Mouse (Mus musculus): ENCODE data around the gene Tmeff2. TPM values are rescaled to one million over a fixed set of nuclear protein-coding genes. Genes with fewer than 3 reads are reported as not detected.

Tmeff2 gene
- polyA plus RNA-seq, 1 experiment from 2014 or later: 13.2 TPM

DNA sequence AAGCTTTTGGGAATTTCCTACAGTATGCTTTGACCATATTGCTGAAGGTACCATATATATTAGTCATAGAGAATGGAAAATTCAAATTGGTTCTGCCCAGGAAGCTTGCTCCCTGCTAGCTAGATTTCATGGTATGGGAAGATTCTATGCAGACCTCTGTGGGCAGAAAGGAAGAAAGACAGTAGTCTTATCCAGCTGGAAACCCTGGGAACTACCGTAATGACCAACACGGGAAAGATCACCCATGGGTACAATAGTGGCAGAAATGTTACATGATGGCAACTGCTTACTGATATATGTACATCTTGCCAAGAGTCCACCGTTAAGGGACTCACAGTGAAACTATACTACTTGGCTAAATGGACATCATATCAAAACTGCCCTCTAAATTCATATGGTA lies 189.4 kb downstream of the Tmeff2 start:
- Histone ChIP-seq H3K4me3 (replicated peaks) (no peak overlapping the region), H3K27ac (no peak overlapping the region), H3K4me1 (replicated peaks) (no peaks in the 10 kb centered on the region), H3K9me3 (no peaks in the 10 kb centered on the region), H3K27me3 (replicated peaks) (no peaks in the 10 kb centered on the region), H3K36me3 (no peaks in the 10 kb centered on the region), H3K9ac (no peak overlapping the region), H3K4me2 (replicated peaks) (no peak overlapping the region)
- 91% methylated on average over 3 of the region's 3 CpGs for WGBS
- no peak for ATAC-seq

DNA sequence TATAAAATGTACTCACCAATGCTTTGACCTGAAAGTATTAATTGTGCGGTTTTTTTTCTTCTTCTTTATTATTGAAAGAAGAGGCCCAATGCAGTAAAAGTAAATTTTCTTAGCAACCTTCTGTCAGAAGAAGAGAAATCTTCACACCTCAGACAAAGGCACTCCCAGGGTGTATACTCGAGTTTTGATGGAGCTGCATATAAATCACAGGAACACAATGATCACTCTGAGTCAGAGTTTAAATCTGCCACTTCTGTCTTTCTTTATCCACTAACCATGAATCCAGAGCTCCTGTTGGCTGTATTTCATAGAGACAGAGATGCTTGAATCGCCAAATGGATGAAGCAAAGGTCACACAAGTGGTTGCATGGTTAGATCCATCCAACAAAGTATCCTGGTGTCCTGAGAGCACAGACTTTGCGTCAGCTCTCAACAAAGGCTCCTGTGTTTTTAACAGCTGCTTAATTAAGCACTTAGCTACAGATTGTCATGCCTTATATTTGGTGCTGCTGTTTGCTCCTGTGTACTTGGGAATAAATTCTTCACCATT lies 189.8 kb downstream of the Tmeff2 start:
- Histone ChIP-seq H3K27ac (no peak overlapping the region), H3K9ac (no peak overlapping the region), H3K4me1 (replicated peaks) (no peaks in the 10 kb centered on the region), H3K4me3 (replicated peaks) (no peak overlapping the region), H3K4me2 (replicated peaks) (no peak overlapping the region), H3K27me3 (replicated peaks) (no peaks in the 10 kb centered on the region), H3K36me3 (no peaks in the 10 kb centered on the region), H3K9me3 (no peaks in the 10 kb centered on the region)
- 72% methylated on average over 4 of the region's 4 CpGs for WGBS
- ATAC-seq: no peak

DNA sequence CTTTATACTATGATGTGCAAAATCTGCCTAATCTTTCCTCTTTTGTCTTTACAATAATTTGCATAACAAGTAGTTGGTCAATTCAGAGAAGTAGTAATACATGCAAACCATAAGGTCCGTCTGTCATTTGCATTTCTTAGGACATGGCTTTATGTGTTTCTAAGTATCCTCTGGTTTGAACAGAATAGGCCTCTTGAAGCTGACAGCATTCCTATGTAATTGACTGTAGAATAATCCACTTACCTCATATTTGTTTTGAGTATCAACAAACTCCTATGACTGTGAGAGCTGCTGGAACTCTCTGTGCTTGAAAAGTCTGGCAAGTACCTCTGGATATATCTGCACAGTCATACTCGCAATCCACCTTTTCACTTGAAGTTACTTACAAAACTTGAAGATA lies 194.3 kb downstream of the Tmeff2 start:
- Histone ChIP-seq H3K27ac (no peak overlapping the region), H3K9ac (no peak overlapping the region), H3K4me1 (replicated peaks) (no peaks in the 10 kb centered on the region), H3K4me2 (replicated peaks) (no peak overlapping the region), H3K4me3 (replicated peaks) (no peak overlapping the region), H3K36me3 (no peaks in the 10 kb centered on the region), H3K9me3 (no peaks in the 10 kb centered on the region), H3K27me3 (replicated peaks) (no peaks in the 10 kb centered on the region)
- WGBS: 79% methylated on average over 2 of the region's 2 CpGs
- no peak for ATAC-seq

DNA sequence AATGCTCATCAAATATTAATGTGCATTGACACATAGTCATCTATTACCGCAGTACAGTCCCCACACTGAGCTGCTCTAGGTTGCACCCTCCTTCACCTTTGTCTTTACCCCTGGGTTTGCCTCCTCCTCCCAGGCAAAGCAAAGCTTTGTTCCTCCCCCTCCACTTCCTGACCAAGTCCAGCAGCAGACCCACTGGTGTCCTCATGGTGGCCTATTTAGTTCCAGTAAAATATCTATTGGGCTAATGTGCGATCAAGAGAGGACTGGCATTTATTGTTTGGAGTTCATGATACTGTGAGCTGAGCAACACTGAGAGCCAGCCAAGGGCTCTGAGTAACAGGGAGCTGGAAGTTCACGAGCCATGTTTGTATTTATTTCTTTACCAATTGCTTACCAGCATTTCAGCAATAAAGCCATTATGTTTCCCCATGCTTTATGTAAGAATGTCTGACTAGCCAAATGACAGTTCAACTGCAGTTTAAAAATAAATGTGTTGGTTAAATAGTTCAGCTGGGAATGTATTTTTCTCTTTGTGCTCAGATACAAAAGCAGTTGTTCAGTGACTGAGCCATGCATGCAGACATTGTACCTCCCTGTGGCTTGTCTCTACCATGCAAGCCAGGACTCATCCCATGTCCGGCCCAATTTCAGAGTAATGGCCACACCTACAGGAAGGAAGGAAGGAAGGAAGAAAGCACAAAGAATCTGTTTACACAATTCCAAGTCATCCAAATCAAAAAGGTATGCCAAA lies 196.6 kb downstream of the Tmeff2 start:
- Histone ChIP-seq H3K27me3 (replicated peaks) (no peaks in the 10 kb centered on the region), H3K36me3 (no peaks in the 10 kb centered on the region), H3K4me2 (replicated peaks) (no peak overlapping the region), H3K9me3 (no peaks in the 10 kb centered on the region), H3K27ac (no peak overlapping the region), H3K4me3 (replicated peaks) (no peak overlapping the region), H3K9ac (no peak overlapping the region), H3K4me1 (replicated peaks) (no peaks in the 10 kb centered on the region)
- WGBS: 54% methylated on average over 4 of the region's 4 CpGs
- ATAC-seq: no peak

DNA sequence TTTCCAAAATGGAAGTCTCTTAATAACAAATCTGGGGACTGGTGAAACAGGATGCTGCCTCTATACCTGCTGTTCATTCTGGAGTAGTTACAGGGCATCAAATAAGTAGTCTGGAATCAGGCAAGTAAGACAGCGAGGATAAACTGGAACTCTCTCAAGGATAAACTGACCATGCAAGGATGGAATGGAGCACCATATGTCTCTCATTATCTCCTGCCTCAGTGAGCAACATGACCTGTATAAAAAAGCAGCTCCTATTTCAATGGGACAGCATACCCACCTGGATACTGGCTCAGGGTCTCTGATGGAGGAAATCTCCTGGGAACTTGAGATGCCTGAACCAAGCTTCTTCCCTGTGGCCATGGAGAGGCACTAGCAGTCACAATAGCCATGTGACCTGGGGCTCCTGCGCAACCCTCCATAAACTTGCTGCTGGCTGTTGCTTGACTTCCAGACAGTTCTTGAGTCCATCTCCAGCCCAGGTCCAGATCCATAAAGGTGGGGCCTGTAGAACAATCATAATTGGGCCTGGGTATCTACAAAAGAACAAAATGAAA lies 200.7 kb downstream of the Tmeff2 start:
- Histone ChIP-seq H3K36me3 (no peaks in the 10 kb centered on the region), H3K4me3 (replicated peaks) (no peak overlapping the region), H3K9ac (no peak overlapping the region), H3K4me1 (replicated peaks) (no peaks in the 10 kb centered on the region), H3K9me3 (no peaks in the 10 kb centered on the region), H3K27ac (no peak overlapping the region), H3K27me3 (replicated peaks) (no peaks in the 10 kb centered on the region), H3K4me2 (replicated peaks) (no peak overlapping the region)
- 83% methylated on average over 2 of the region's 2 CpGs for WGBS
- ATAC-seq: no peak

DNA sequence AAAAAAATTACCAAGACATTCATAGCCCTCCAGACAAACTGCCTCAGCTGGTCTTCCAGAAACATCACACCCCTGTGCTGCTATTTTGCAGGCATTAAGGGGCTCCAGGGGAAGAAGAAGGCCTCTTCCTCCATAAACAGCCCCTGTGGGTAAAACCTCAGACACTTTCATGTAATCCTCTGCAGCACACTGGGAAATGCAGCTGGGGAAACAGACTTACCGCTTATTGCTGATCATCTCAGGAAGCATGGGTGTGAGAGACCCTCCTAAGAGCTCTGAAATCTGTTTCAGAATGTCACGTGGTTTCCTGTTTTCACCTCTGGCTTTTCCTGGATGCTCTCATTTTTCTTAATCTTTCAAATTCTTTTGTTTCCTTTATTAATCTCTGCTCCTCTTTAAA lies 204.3 kb downstream of the Tmeff2 start:
- H3K4me2 ChIP-seq (replicated peaks): no peak overlapping the region
- no peaks in the 10 kb centered on the region for H3K36me3 ChIP-seq

DNA sequence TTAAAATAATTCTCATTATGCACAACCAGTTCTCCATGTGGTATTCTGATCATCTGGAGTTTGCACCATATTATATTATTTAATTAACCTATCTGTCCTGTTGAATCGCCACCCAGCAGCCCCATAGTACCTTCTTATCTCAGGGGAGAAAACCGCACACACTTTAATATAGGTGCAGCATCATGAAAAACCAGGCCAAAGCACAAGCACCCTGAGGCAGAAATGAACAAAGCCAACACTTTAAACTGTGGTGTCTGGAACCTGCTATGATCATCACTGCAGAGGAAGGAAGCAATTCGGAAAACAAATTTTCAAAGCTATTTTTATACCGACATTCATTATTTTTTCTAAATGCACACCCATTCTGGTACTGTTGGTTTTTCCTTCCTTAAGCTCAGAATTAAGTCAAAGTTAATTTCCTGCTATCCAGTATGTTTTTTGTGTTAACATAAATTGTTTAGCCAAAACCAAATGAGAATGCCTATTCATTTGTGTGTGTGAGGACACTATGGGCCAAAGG lies 206.0 kb downstream of the Tmeff2 start:
- Histone ChIP-seq H3K9me3 (no peaks in the 10 kb centered on the region), H3K4me3 (replicated peaks) (no peak overlapping the region), H3K36me3 (no peaks in the 10 kb centered on the region), H3K4me2 (replicated peaks) (no peak overlapping the region), H3K27me3 (replicated peaks) (no peaks in the 10 kb centered on the region), H3K9ac (no peak overlapping the region), H3K27ac (no peak overlapping the region), H3K4me1 (replicated peaks) (no peaks in the 10 kb centered on the region)
- WGBS: 64% methylated on average over 4 of the region's 4 CpGs
- no peak for ATAC-seq

More for the DNA sequence above, 204.3 kb downstream of the Tmeff2 start:
- Histone ChIP-seq H3K9ac (no peak overlapping the region), H3K27me3 (replicated peaks) (no peaks in the 10 kb centered on the region), H3K27ac (no peak overlapping the region), H3K9me3 (no peaks in the 10 kb centered on the region), H3K4me3 (replicated peaks) (no peak overlapping the region), H3K4me1 (replicated peaks) (no peaks in the 10 kb centered on the region)
- WGBS: 46% methylated on average over 2 of the region's 2 CpGs
- ATAC-seq: no peak

DNA sequence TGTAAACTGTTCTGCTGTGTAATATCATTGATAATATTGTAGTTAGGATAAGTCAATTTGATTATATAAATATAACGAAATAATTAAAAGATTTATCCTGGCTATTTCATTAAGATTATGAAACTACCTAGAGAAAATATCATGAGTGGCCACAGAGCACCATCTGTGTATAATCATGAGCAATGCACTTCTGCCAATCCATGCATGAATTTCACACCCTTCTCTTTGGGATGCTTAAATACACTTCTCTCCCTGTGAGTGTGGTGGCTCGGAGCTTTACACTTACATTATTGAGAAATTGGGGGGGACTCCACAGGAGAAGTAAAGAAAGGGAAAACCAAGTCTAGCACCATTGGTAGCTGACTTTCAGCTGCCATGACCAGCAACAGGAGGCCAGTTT lies 206.9 kb downstream of the Tmeff2 start:
- 61% methylated on average over 2 of the region's 2 CpGs for WGBS
- ATAC-seq: no peak
- no peaks in the 10 kb centered on the region for H3K36me3 ChIP-seq
- no peak overlapping the region for H3K9ac ChIP-seq
- no peaks in the 10 kb centered on the region for H3K4me1 ChIP-seq (replicated peaks)
- H3K4me3 ChIP-seq (replicated peaks): no peak overlapping the region
- H3K4me2 ChIP-seq (replicated peaks): no peak overlapping the region
- H3K9me3 ChIP-seq: no peaks in the 10 kb centered on the region
- H3K27ac ChIP-seq: no peak overlapping the region
- no peaks in the 10 kb centered on the region for H3K27me3 ChIP-seq (replicated peaks)

DNA sequence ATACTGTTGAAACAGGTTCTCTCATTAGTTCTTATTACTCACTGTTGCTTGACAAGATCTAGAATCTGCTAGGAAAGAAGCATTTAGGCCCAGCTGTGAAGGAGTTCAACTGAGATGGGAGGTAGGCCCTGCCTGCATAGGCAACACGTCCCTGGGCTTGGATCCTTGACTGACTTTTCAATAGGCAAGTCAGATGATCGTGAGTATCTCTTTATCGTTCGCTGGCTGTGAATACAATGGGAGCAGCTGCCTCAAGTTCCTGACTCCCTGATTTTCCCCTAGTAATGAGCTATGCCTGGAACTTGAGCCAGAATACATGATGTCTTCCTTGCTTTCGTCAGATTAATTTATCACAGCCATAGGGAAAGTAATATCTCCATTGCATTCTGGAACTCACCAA lies 214.3 kb downstream of the Tmeff2 start:
- Histone ChIP-seq H3K27me3 (replicated peaks) (no peaks in the 10 kb centered on the region), H3K9me3 (no peaks in the 10 kb centered on the region), H3K9ac (no peak overlapping the region), H3K4me2 (replicated peaks) (no peak overlapping the region), H3K4me1 (replicated peaks) (no peaks in the 10 kb centered on the region), H3K27ac (no peak overlapping the region), H3K36me3 (no peaks in the 10 kb centered on the region), H3K4me3 (replicated peaks) (no peak overlapping the region)
- 85% methylated on average over 5 of the region's 5 CpGs for WGBS
- no peak for ATAC-seq

DNA sequence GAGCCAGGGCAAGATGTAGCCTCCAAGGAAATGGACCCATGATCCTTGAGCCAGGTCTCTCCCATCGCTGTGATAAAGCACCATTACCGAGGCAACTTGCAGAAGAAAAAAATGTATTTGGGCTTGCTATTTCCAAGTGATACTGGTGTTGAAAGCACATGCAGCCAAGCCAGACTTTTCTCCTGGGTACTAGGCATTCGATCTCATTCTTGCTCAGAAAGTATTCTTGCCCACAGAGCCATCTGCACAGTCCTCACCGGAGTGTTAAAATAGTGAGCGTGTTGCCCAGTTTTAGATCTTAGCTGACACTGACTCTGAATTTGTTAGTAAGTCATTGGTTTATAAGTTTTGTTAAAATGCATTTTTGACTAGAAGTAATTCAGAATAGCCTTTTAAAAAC lies 215.3 kb downstream of the Tmeff2 start:
- H3K9me3 ChIP-seq: no peaks in the 10 kb centered on the region

DNA sequence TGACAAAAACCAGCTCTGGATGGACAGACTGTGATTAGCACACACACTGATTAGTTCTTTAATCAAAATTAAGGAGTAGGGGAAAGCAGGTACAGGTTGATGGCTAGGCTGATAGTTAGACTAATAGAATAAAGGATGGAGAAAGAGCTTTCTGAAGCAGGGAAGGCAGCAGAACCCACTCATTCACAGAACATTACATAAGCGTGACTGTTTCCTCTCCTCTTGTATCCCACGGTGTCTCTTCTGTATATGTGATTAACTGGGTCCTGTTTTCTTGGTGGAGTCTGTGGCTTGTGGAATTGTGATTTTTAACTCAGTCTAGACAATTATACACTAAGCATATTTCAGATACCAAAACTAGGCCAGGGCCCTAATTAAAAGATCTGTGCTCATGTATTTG lies 217.4 kb downstream of the Tmeff2 start:
- Histone ChIP-seq H3K27ac (no peak overlapping the region), H3K36me3 (no peaks in the 10 kb centered on the region), H3K9ac (no peak overlapping the region), H3K9me3 (no peaks in the 10 kb centered on the region), H3K4me3 (replicated peaks) (no peak overlapping the region), H3K27me3 (replicated peaks) (no peaks in the 10 kb centered on the region), H3K4me2 (replicated peaks) (no peak overlapping the region), H3K4me1 (replicated peaks) (no peaks in the 10 kb centered on the region)
- 91% methylated on average over 2 of the region's 2 CpGs for whole genome bisulfite sequencing
- ATAC-seq: no peak

More for the DNA sequence above, 215.3 kb downstream of the Tmeff2 start:
- Histone ChIP-seq H3K4me2 (replicated peaks) (no peak overlapping the region), H3K27me3 (replicated peaks) (no peaks in the 10 kb centered on the region), H3K4me3 (replicated peaks) (no peak overlapping the region), H3K27ac (no peak overlapping the region), H3K36me3 (no peaks in the 10 kb centered on the region), H3K4me1 (replicated peaks) (no peaks in the 10 kb centered on the region), H3K9ac (no peak overlapping the region)
- no peak for ATAC-seq
- WGBS: 92% methylated on average over 5 of the region's 5 CpGs

DNA sequence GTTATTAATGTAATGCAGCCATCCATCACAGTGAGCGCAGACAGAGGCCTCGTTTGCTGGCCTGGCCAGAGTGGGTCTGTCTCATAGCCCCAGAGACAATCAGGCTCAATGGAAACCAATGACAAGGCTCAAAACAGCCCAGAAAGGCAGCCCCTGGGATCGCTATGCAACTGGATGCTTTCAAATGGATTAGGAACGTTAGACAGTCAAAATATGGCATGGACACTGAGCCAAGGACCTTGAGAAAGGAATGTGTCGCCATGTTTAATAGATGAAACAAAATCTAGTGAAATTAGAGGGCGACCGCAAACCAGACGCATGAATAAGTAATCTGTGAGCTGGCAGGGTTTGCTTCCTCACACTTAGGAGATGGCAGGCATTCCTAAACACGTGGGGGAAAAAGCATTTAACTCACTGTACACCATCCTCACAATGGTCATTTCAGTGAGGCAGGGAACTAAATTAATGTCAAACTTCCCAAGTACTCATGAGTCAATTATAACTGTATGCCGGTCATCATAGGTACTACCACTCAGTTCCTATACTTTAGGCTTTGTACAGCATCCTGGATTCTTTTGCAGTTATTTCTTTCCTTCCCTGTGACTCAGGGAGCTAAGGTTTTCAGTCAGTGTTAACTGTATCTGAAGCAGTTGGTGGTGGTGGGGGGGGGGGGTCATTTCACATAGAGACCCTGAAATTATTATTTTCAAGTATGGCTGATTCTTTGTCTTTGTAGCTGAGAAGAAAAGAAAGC lies 225.4 kb downstream of the Tmeff2 start:
- Histone ChIP-seq H3K27ac (no peak overlapping the region), H3K4me2 (replicated peaks) (no peak overlapping the region), H3K9me3 (no peaks in the 10 kb centered on the region), H3K4me3 (replicated peaks) (no peak overlapping the region), H3K4me1 (replicated peaks) (no peaks in the 10 kb centered on the region), H3K27me3 (replicated peaks) (no peaks in the 10 kb centered on the region), H3K9ac (no peak overlapping the region), H3K36me3 (no peaks in the 10 kb centered on the region)
- ATAC-seq: no peak
- 55% methylated on average over 10 of the region's 10 CpGs for WGBS
